Mouse (Mus musculus) subcutaneous adipose tissue, adult 2 months (tissue): ENCODE measurements around the gene Rims3. TPM values are rescaled to one million over a fixed set of nuclear protein-coding genes. Genes with fewer than 3 reads are reported as not detected.

Experiments
- polyA plus RNA-seq: library from polyadenylated mRNA; depleted of rRNA; stranded (reverse); fragments of >200 nt; gene quantifications from 2 replicates; pipeline ENCODE4 v1.2.3, GENCODE M21; 2012; ENCODE audit warnings: low replicate concordance; rRNA removed

Gene Rims3
- polyA plus RNA-seq, result 0.27 and 0.69 TPM in 2 replicates

DNA sequence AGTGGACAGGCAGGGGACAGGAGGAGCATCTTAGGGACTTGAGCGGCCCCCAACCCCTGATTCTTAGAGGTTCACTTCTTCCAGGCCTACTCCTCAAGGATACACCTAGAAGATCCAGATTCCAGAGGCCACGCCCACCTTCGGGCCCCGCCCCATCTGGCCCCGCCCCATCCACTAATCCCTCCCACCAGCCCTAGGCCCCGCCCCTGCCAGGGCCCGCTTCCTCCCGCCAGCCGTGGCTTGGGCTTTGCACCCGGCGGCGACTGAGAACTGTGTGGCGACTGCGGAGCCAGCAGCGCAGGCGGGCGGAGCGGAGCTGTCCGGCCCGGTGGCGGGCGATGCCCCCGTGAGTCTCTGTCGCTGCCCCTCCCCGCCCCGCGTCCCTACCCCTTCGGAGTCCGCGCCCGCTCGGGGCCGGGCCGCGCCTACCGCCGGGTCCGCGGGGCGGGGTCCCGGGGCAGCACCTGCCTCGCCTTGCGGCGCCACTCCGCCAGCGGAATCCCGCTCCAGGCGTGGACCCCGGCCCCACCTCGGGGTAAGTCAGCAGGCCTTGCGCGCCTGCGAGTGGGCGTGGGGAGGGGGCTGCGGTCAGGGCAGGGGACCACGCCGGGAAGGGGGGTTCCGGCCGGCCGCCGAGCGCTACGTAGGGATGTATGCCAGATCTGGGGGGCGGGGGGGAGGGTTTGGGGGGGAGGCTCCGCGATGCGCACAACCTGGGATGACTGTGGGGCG is at the start of gene Rims3:
TSS of gene Rims3 (plus strand) at position 229 of the 732 bp plus-strand sequence.

DNA sequence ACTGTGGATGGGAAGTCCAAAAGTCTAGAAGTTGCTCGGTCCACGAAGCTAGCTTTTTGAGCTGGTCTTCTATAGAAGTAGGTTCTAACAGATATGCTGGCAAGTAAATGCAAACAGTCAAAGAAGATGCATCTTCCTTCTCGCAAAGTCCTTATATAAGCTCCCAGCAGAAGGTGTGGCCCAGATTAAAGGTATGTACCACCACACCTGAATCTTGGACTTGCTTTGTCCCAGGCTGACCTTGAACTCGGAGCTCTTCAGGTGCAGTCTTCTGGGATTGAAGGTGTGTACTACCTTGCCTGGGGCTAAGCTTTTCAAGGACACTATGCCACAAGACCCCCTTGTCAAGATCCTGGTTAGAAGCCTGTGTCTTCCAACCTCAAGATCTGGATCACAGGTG is 23.1 kb upstream of the Rims3 start, which contains the start of gene Nfyc:
TSS of gene Nfyc (minus strand) at position 101 of the 400 bp plus-strand sequence.

DNA sequence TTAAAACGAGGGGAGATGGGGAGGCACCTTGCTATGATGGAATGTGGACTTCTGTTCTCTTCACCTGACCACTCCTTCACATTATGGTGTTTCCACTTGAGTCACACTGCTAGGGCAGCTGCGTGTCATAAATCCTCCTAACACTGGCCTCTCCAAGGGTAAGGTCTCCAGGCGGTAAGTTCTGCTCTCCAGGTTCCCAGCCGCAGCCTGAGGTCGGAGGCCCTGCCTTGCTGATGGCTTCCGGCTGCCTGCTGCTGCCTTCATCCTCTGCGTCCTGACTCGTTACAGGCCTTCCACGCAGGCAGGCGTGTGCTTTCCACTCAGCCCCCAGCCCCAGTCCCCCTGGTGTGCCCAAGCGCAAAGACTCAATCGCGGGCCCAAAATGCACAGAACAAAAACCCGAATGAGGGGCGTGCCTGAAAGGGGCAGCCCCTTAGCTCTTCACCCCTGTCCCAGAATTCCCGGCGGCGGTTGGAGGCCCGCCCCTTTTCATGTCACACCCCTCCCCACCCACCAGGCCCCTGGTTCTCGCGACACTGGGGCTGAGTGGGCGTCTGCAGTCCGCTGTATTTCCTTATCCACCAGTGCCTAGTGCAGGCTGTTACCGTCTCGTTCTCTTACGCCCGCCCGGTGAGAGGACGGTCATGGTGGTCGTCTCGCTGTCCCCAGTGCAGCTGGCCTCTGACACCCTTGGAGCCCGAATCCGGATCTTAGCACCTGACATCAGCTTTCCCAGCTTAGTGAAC is 70.1 kb downstream of the Rims3 start, which contains the start of gene Exo5:
TSS of gene Exo5 (minus strand) at position 464 of the 746 bp plus-strand sequence.

Other genes starting within 250 kb of the Rims3 start
- 1.2 and 36.9 TPM in 2 replicates for gene Cited4, start 188.2 kb upstream of the Rims3 start, polyA plus RNA-seq
- gene Kcnq4, start 106.2 kb upstream of the Rims3 start, polyA plus RNA-seq, result 24.9 and 27.1 TPM in 2 replicates
- 129 and 178 TPM in 2 replicates for gene Nfyc, start 23.2 kb upstream of the Rims3 start, polyA plus RNA-seq
- gene Exo5, start 70.2 kb downstream of the Rims3 start, polyA plus RNA-seq, result 4.3 and 10.9 TPM in 2 replicates
- gene Zfp69, start 96.9 kb downstream of the Rims3 start, polyA plus RNA-seq, result 2.5 and 3.5 TPM in 2 replicates
- 17.0 and 17.6 TPM in 2 replicates for gene Smap2, start 162.4 kb downstream of the Rims3 start, polyA plus RNA-seq
- 1.2 TPM in 1 of 2 replicates, not detected in the other for gene Col9a2, start 184.6 kb downstream of the Rims3 start, polyA plus RNA-seq
- 17.3 and 35.3 TPM in 2 replicates for gene Zmpste24, start 243.4 kb downstream of the Rims3 start, polyA plus RNA-seq